Mouse (Mus musculus): Measurements from ENCODE around the gene Mcur1.

Mcur1 gene

GRCm38 (mm10) chr13:43525363-43526134, 34.4 kb downstream of the Mcur1 start:
- DNase-seq (ENCODE audit: low read depth, low spot score): no peak

GRCm38 (mm10) chr13:43524491-43525362, 35.3 kb downstream of the Mcur1 start:
- DNase-seq (ENCODE audit: low read depth, low spot score): no peak

- no peak for DNase-seq (ENCODE audit: low read depth, low spot score)
Observed at GRCm38 (mm10) chr13:43523906-43524480, 36.0 kb downstream of the Mcur1 start.

- DNase-seq (ENCODE audit: low read depth, low spot score): no peak
Observed at GRCm38 (mm10) chr13:43521940-43522339, 38.1 kb downstream of the Mcur1 start.

- no peak for DNase-seq (ENCODE audit: low read depth, low spot score)
Observed at GRCm38 (mm10) chr13:43519251-43519650, 40.7 kb downstream of the Mcur1 start.

GRCm38 (mm10) chr13:43517371-43517770, 42.6 kb downstream of the Mcur1 start:
- no peak for DNase-seq (ENCODE audit: low read depth, low spot score)

GRCm38 (mm10) chr13:43516931-43517330, 43.1 kb downstream of the Mcur1 start:
- DNase-seq (ENCODE audit: low read depth, low spot score): no peak

- DNase-seq (ENCODE audit: low read depth, low spot score): no peak
Observed at GRCm38 (mm10) chr13:43516119-43516518, 43.9 kb downstream of the Mcur1 start.

- peak; percentile 84 for DNase-seq (ENCODE audit: low read depth, low spot score)
Observed at GRCm38 (mm10) chr13:43514950-43515358, 45.0 kb downstream of the Mcur1 start.

- no peak for DNase-seq (ENCODE audit: low read depth, low spot score)
Observed at GRCm38 (mm10) chr13:43512736-43513135, 47.3 kb downstream of the Mcur1 start.

- no peak for DNase-seq (ENCODE audit: low read depth, low spot score)
Observed at GRCm38 (mm10) chr13:43505798-43506197, 54.2 kb downstream of the Mcur1 start.

GRCm38 (mm10) chr13:43503395-43503850, 56.6 kb downstream of the Mcur1 start:
- DNase-seq (ENCODE audit: low read depth, low spot score): peak; percentile 51

GRCm38 (mm10) chr13:43501601-43502000, 58.4 kb downstream of the Mcur1 start:
- peak; percentile 67 for DNase-seq (ENCODE audit: low read depth, low spot score)

GRCm38 (mm10) chr13:43500483-43500850, 59.5 kb downstream of the Mcur1 start:
- no peak for DNase-seq (ENCODE audit: low read depth, low spot score)

GRCm38 (mm10) chr13:43499731-43500482, 60.1 kb downstream of the Mcur1 start:
- DNase-seq (ENCODE audit: low read depth, low spot score): peak; percentile 64

GRCm38 (mm10) chr13:43498849-43499248, 61.1 kb downstream of the Mcur1 start:
- no peak for DNase-seq (ENCODE audit: low read depth, low spot score)

GRCm38 (mm10) chr13:43497769-43498168, 62.2 kb downstream of the Mcur1 start:
- peak; percentile 49 for DNase-seq (ENCODE audit: low read depth, low spot score)

- DNase-seq (ENCODE audit: low read depth, low spot score): no peak
Observed at GRCm38 (mm10) chr13:43496660-43497059, 63.3 kb downstream of the Mcur1 start.

GRCm38 (mm10) chr13:43495645-43496044, 64.3 kb downstream of the Mcur1 start:
- DNase-seq (ENCODE audit: low read depth, low spot score): no peak

GRCm38 (mm10) chr13:43493725-43494124, 66.3 kb downstream of the Mcur1 start:
- no peak for DNase-seq (ENCODE audit: low read depth, low spot score)

GRCm38 (mm10) chr13:43493058-43493481, 66.9 kb downstream of the Mcur1 start:
- no peak for DNase-seq (ENCODE audit: low read depth, low spot score)
